Mouse (Mus musculus) CH12.LX (cell line): Measurements from ENCODE around the gene Mrpl42. TPM values are rescaled to one million over a fixed set of nuclear protein-coding genes. Genes with fewer than 3 reads are reported as not detected.

ENCODE experiments used
- DNase-seq: peaks from one replicate; pipeline ENCODE4 v3.0.0-alpha.2; 2013; ENCODE audit errors: extremely low read depth
- H3K27ac ChIP-seq: 2 replicates; pipeline ENCODE4 v1.5.1; 2012; ENCODE audit warnings: low read depth, mild to moderate bottlenecking, control low read depth, moderate library complexity; ENCODE audit not compliant: insufficient read depth
- H3K27me3 ChIP-seq: replicated peaks from 2 replicates; pipeline ENCODE3; 2012; ENCODE audit warnings: inconsistent platforms
- H3K36me3 ChIP-seq, 2 experiments: replicated peaks in 1 of 2; 2 replicates each; pipeline versions ENCODE3 to v1.6.1; 2012; ENCODE audit warnings: inconsistent platforms in 1 of 2, low read length in 1 of 2, mild to moderate bottlenecking in 1 of 2, mixed read lengths in 1 of 2, moderate library complexity in 1 of 2; ENCODE audit not compliant: control insufficient read depth in 1 of 2, insufficient read depth in 1 of 2
- H3K4me1 ChIP-seq, 2 experiments: 2 replicates each; pipeline ENCODE4 v1.6.1; 2012; ENCODE audit warnings: inconsistent platforms in 1 of 2, moderate library complexity in 1 of 2; ENCODE audit not compliant: insufficient read depth in 2 of 2, control insufficient read depth in 1 of 2
- H3K4me2 ChIP-seq: 2 replicates; pipeline ENCODE4 v1.6.1; 2012; ENCODE audit warnings: low read depth, mild to moderate bottlenecking, control low read depth; ENCODE audit not compliant: poor library complexity, insufficient read depth, severe bottlenecking
- H3K4me3 ChIP-seq, 3 experiments: fragments of 150-350 bp in 1 of 3; sonication (generic) in 1 of 3; replicated peaks in 1 of 3; 2 replicates each; pipeline versions ENCODE3 to v1.5.1; 2011 to 2012; ENCODE audit warnings: low read depth in 2 of 3, low read length in 2 of 3, mild to moderate bottlenecking in 2 of 3, moderate library complexity in 2 of 3, control low read depth in 1 of 3, improper control_type of control experiment in 1 of 3, inconsistent platforms in 1 of 3, mixed read lengths in 1 of 3; ENCODE audit not compliant: poor library complexity in 1 of 3
- H3K79me2 ChIP-seq: replicated peaks from 2 replicates; pipeline ENCODE4 v1.6.1; 2012; ENCODE audit warnings: mild to moderate bottlenecking, moderate library complexity; ENCODE audit not compliant: control insufficient read depth, poor library complexity, insufficient read depth, severe bottlenecking; ENCODE audit errors: extremely low read depth
- H3K9ac ChIP-seq: 2 replicates; pipeline ENCODE4 v1.6.1; 2012; ENCODE audit warnings: low read depth, mild to moderate bottlenecking, control low read depth, moderate library complexity; ENCODE audit not compliant: insufficient read depth
- H3K9me3 ChIP-seq: replicated peaks from 2 replicates; pipeline ENCODE3; 2012; ENCODE audit warnings: low read length, inconsistent platforms, mixed read lengths
- CTCF ChIP-seq, 2 experiments: IDR thresholded peaks in 1 of 2; conservative IDR thresholded peaks in 1 of 2; 2 replicates each; pipeline ENCODE4 v1.5.1; 2011 to 2012; ENCODE audit warnings: low read depth in 2 of 2, low read length in 2 of 2, improper control_type of control experiment in 1 of 2, inconsistent platforms in 1 of 2, mild to moderate bottlenecking in 1 of 2, moderate library complexity in 1 of 2
- E2F4 ChIP-seq: IDR thresholded peaks from 2 replicates; pipeline ENCODE4 v1.6.1; 2011; ENCODE audit warnings: low read depth, low read length, improper control_type of control experiment; ENCODE audit not compliant: insufficient replicate concordance
- GABPA ChIP-seq: IDR thresholded peaks from 2 replicates; pipeline ENCODE4 v1.6.1; 2012; ENCODE audit warnings: low read depth, low read length, improper control_type of control experiment, inconsistent platforms; ENCODE audit not compliant: insufficient replicate concordance
- HCFC1 ChIP-seq: IDR thresholded peaks from 2 replicates; pipeline ENCODE4 v1.6.1; 2012; ENCODE audit warnings: low read depth, mild to moderate bottlenecking, inconsistent platforms, low read length, improper control_type of control experiment
- JUN ChIP-seq: IDR thresholded peaks from 2 replicates; pipeline ENCODE4 v1.6.1; 2011; ENCODE audit warnings: low read depth, mild to moderate bottlenecking, low read length, improper control_type of control experiment, moderate library complexity; ENCODE audit not compliant: insufficient read depth
- JUND ChIP-seq: conservative IDR thresholded peaks from 2 replicates; pipeline ENCODE4 v1.6.1; 2011; ENCODE audit warnings: low read depth, low read length, improper control_type of control experiment
- MAFK ChIP-seq: IDR thresholded peaks from 2 replicates; pipeline ENCODE4 v1.6.1; 2011; ENCODE audit warnings: low read length, improper control_type of control experiment; ENCODE audit not compliant: insufficient replicate concordance
- MAX ChIP-seq: IDR thresholded peaks from 2 replicates; pipeline ENCODE4 v1.6.1; 2011; ENCODE audit warnings: low read length, improper control_type of control experiment
- MEF2A ChIP-seq: IDR thresholded peaks from 2 replicates; pipeline ENCODE4 v1.6.1; 2014; ENCODE audit warnings: low read depth, mild to moderate bottlenecking, inconsistent platforms, low read length, improper control_type of control experiment, borderline replicate concordance
- MXI1 ChIP-seq: IDR thresholded peaks from 2 replicates; pipeline ENCODE4 v1.6.1; 2011; ENCODE audit warnings: mild to moderate bottlenecking, low read depth, low read length, improper control_type of control experiment
- MYC ChIP-seq: IDR thresholded peaks from 2 replicates; pipeline ENCODE4 v1.6.1; 2011; ENCODE audit warnings: low read depth, mild to moderate bottlenecking, improper control_type of control experiment, low read length
- NRF1 ChIP-seq: IDR thresholded peaks from 2 replicates; pipeline ENCODE4 v1.6.1; 2014; ENCODE audit warnings: low read depth, mild to moderate bottlenecking, inconsistent platforms, low read length, improper control_type of control experiment, moderate library complexity
- POLR2A ChIP-seq: IDR thresholded peaks from 2 replicates; pipeline ENCODE4 v1.6.1; 2011; ENCODE audit warnings: low read depth, mild to moderate bottlenecking, improper control_type of control experiment, low read length
- POLR2AphosphoS2 ChIP-seq: IDR thresholded peaks from 2 replicates; pipeline ENCODE4 v1.6.1; 2011; ENCODE audit warnings: low read depth, low read length, improper control_type of control experiment
- RAD21 ChIP-seq: IDR thresholded peaks from 2 replicates; pipeline ENCODE4 v1.6.1; 2011; ENCODE audit warnings: low read depth, mild to moderate bottlenecking, low read length, improper control_type of control experiment, moderate library complexity
- TBP ChIP-seq: conservative IDR thresholded peaks from 2 replicates; pipeline ENCODE4 v1.6.1; 2011; ENCODE audit warnings: low read depth, low read length, improper control_type of control experiment
- TCF12 ChIP-seq: IDR thresholded peaks from 2 replicates; pipeline ENCODE4 v1.6.1; 2014; ENCODE audit warnings: low read depth, mild to moderate bottlenecking, inconsistent platforms, low read length, improper control_type of control experiment
- USF2 ChIP-seq: conservative IDR thresholded peaks from 2 replicates; pipeline ENCODE4 v1.6.1; 2011; ENCODE audit warnings: low read depth, low read length, improper control_type of control experiment
- ZC3H11A ChIP-seq: IDR thresholded peaks from 2 replicates; pipeline ENCODE4 v1.6.1; 2012; ENCODE audit warnings: low read depth, mild to moderate bottlenecking, inconsistent platforms, low read length, improper control_type of control experiment
- ZKSCAN1 ChIP-seq: IDR thresholded peaks from 2 replicates; pipeline ENCODE4 v1.6.1; 2012; ENCODE audit warnings: low read depth, inconsistent platforms, low read length, improper control_type of control experiment, borderline replicate concordance
- ZMIZ1 ChIP-seq: IDR thresholded peaks from 2 replicates; pipeline ENCODE4 v1.6.1; 2012; ENCODE audit warnings: low read depth, mild to moderate bottlenecking, inconsistent platforms, low read length, improper control_type of control experiment
- dilution Hi-C: fragments of 300-500 bp; cut with MboI; formaldehyde crosslinking; loops from 2 replicates; pipeline ENCODE4 v1.14.3; 2020; ENCODE audit warnings: low sequenced_read_pairs; ENCODE audit not compliant: extremely low pct_unique_long_range_greater_than_20kb, extremely low pct_ligation_motif_present
- in situ Hi-C: fragments of 300-500 bp; cut with MboI; formaldehyde crosslinking; loops from 3 replicates; pipeline ENCODE4 v1.14.3; 2019; ENCODE audit warnings: low sequenced_read_pairs, low pct_ligation_motif_present, low pct_unique_long_range_greater_than_20kb, mixed read lengths
- polyA plus RNA-seq: library from polyadenylated mRNA; unstranded; fragments of >175 nt; gene quantifications from 2 replicates; pipeline ENCODE4 v1.2.1, GENCODE M21; 2012; ENCODE audit warnings: low read depth; ENCODE audit not compliant: insufficient read length
- total RNA-seq, 2 experiments: library from RNA; depleted of rRNA; stranded (reverse); fragments of 300-350 nt in 1 of 2; fragments of >200 nt in 1 of 2; gene quantifications; 2 replicates each; pipeline ENCODE4 v1.2.3; 2012 to 2014

Mrpl42 gene
- total and polyA plus RNA-seq, 3 experiments = 161 to 389 (median 223) TPM

- in situ Hi-C loops = no loop called here
- Histone ChIP-seq H3K27me3 (no peaks in the 10 kb centered on the region), H3K79me2 (no peaks in the 10 kb centered on the region), H3K36me3 (no peaks in the 10 kb centered on the region), H3K4me1 (peaks cover 3 to 6% of the 10 kb centered on the region in 2 experiments; a peak in 1 of 4 replicates), H3K4me2 (no peak overlapping the region)
- no peak for DNase-seq
- TF ChIP-seq MYC (no peak), E2F4 (no peak), MAFK (no peak), JUND (no peak), RAD21 (no peak)
- TF ChIP-seq, all 38 proteins: peak for 0
- dilution Hi-C loops = no loop called here
- Histone ChIP-seq H3K27ac (no peak overlapping the region), H3K9ac (no peak overlapping the region), H3K9me3 (no peaks in the 10 kb centered on the region), H3K4me3 (no peak overlapping the region)
These were observed 39.5 kb downstream of the Mrpl42 start for GRCm38 (mm10) chr10:95462231-95462630.

GRCm38 (mm10) chr10:95461053-95461553 lies 40.6 kb downstream of the Mrpl42 start:
- no peaks in the 10 kb centered on the region for H3K9me3 ChIP-seq
- H3K27ac ChIP-seq = no peak overlapping the region
- peaks cover 2 to 6% of the 10 kb centered on the region in 2 experiments; a peak in 1 of 4 replicates for H3K4me1 ChIP-seq
- in situ Hi-C loops = no loop called here
- no peak overlapping the region for H3K4me2 ChIP-seq
- H3K4me3 ChIP-seq = no peak overlapping the region
- TF ChIP-seq ZMIZ1 (no peak), MAX (no peak), GABPA (no peak), JUN (no peak), MEF2A (no peak), POLR2AphosphoS2 (no peak), POLR2A (no peak), ZKSCAN1 (no peak), TBP (no peak), ZC3H11A (no peak), RAD21 (no peak), E2F4 (no peak), MXI1 (no peak), NRF1 (no peak), HCFC1 (no peak), MAFK (no peak), CTCF (conservative IDR thresholded peaks at IDR 0.05 in 1 of 2, IDR thresholded peaks at IDR 0.05 in 1 of 2; ENCODE audit: low read depth in 2 of 2, low read length in 2 of 2) (no peak), TCF12 (no peak), USF2 (no peak)
- TF ChIP-seq, all 38 proteins: peak for 0
- Histone ChIP-seq H3K79me2 (no peaks in the 10 kb centered on the region), H3K36me3 (no peaks in the 10 kb centered on the region), H3K27me3 (no peaks in the 10 kb centered on the region), H3K9ac (no peak overlapping the region)
- no peak for DNase-seq
- dilution Hi-C loops = no loop called here
